Comparison of ENCODE assay signal across 17 mouse cellular contexts in genomic region chr12:72303624-72304346, GRCm38 (mm10).
DNase-seq lines count a peak whose midpoint lies in the region; ATAC-seq lines count a peak whose summit lies in the region.
"Had no signal": no experiment of that assay in that cellular context is flagged by ENCODE, and none has a peak within 500 bp of the region (broad histone marks: within the 10 kb centered on the region; RNA-seq: fewer than 3 reads in every experiment).

No protein-coding gene starts in this region.

- no peaks in the 10 kb centered on the region; the same call in 1 of the 2 replicates for H3K36me3 ChIP-seq in midbrain, embryonic 11.5 days (ENCODE audit: control insufficient read depth, insufficient read depth, low read length)
- H3K36me3 ChIP-seq in midbrain, embryonic 14.5 days (ENCODE audit: control insufficient read depth, insufficient read depth, low read length) = peaks cover 7% of the 10 kb centered on the region; the same call in 1 of the 2 replicates
- H3K36me3 ChIP-seq in hindbrain, embryonic 10.5 days = peaks cover 14% of the 10 kb centered on the region
- peaks cover 5% of the 10 kb centered on the region; the same call in 1 of the 2 replicates for H3K36me3 ChIP-seq in neural tube, embryonic 12.5 days
- H3K36me3 ChIP-seq: G1E had no signal

- WGBS in midbrain, embryonic 11.5 days = 71% methylated on average over 37 of the region's 37 CpGs
- 75% methylated on average over 37 of the region's 37 CpGs for WGBS in midbrain, embryonic 14.5 days
- WGBS in hindbrain, embryonic 10.5 days = 72% methylated on average over 37 of the region's 37 CpGs
- 66% methylated on average over 37 of the region's 37 CpGs for whole genome bisulfite sequencing in neural tube, embryonic 12.5 days

- peak; percentile 23 for DNase-seq in embryo, embryonic 10.5 days (ENCODE audit: low spot score)
- DNase-seq in embryo, embryonic 11 days = no peak
- no peak for DNase-seq in midbrain, embryonic 11.5 days (ENCODE audit: low spot score, missing footprints)
- no peak for DNase-seq in midbrain, embryonic 14.5 days
- peak; percentile 39 for DNase-seq in hindbrain, embryonic 10.5 days (ENCODE audit: low spot score)
- DNase-seq in kidney, postnatal 36 days = no peak
- no peak for DNase-seq in frontal cortex, postnatal 10 days (ENCODE audit: low spot score in 2 of 2)
- DNase-seq: adrenal gland, postnatal 36 days; cerebellum, adult 18-20 months; gastrocnemius, postnatal 36 days; heart, postnatal 14 days; kidney, adult 8-10 months; lung, postnatal 4 days; spleen, adult 18-20 months had no signal

- H3K4me2 ChIP-seq in midbrain, embryonic 11.5 days = no peak overlapping the region
- no peak overlapping the region for H3K4me2 ChIP-seq in midbrain, embryonic 14.5 days (ENCODE audit: low read length)
- peak overlapping the region; percentile 24; the same call in 1 of the 2 replicates for H3K4me2 ChIP-seq in neural tube, embryonic 12.5 days (replicated peaks)

- H3K27ac ChIP-seq in midbrain, embryonic 11.5 days (ENCODE audit: low read depth, low read length) = no peak overlapping the region
- no peak overlapping the region for H3K27ac ChIP-seq in midbrain, embryonic 14.5 days (replicated peaks; ENCODE audit: low read depth, low read length)
- peak overlapping the region; percentile 74 for H3K27ac ChIP-seq in hindbrain, embryonic 10.5 days
- H3K27ac ChIP-seq in neural tube, embryonic 12.5 days = no peak overlapping the region

- peak; percentile 40; the same call in 1 of the 2 replicates for ATAC-seq in midbrain, embryonic 11.5 days (ENCODE audit: low FRiP score)
- ATAC-seq in midbrain, embryonic 14.5 days (ENCODE audit: low FRiP score, low TSS enrichment) = no peak
- ATAC-seq in neural tube, embryonic 12.5 days (ENCODE audit: low FRiP score, low read depth) = no peak

- no peak overlapping the region for H3K4me3 ChIP-seq in midbrain, embryonic 11.5 days (ENCODE audit: low read depth, low read length)
- no peak overlapping the region for H3K4me3 ChIP-seq in midbrain, embryonic 14.5 days (replicated peaks; ENCODE audit: low read depth, low read length)
- peak overlapping the region; percentile 24 for H3K4me3 ChIP-seq in hindbrain, embryonic 10.5 days
- no peak overlapping the region for H3K4me3 ChIP-seq in neural tube, embryonic 12.5 days
- H3K4me3 ChIP-seq: myocyte had no signal

- no peaks in the 10 kb centered on the region for H3K27me3 ChIP-seq in midbrain, embryonic 11.5 days (ENCODE audit: control insufficient read depth, insufficient read depth, low read length)
- no peaks in the 10 kb centered on the region for H3K27me3 ChIP-seq in midbrain, embryonic 14.5 days (ENCODE audit: control insufficient read depth, insufficient read depth, low read length)
- H3K27me3 ChIP-seq in hindbrain, embryonic 10.5 days (ENCODE audit: insufficient read depth, poor library complexity, severe bottlenecking) = no peaks in the 10 kb centered on the region
- no peaks in the 10 kb centered on the region for H3K27me3 ChIP-seq in neural tube, embryonic 12.5 days (replicated peaks)

- no peaks in the 10 kb centered on the region for H3K9me3 ChIP-seq in midbrain, embryonic 11.5 days (ENCODE audit: control insufficient read depth, low read length)
- H3K9me3 ChIP-seq in midbrain, embryonic 14.5 days (ENCODE audit: control insufficient read depth, low read length) = no peaks in the 10 kb centered on the region
- no peaks in the 10 kb centered on the region for H3K9me3 ChIP-seq in hindbrain, embryonic 10.5 days
- H3K9me3 ChIP-seq in neural tube, embryonic 12.5 days = no peaks in the 10 kb centered on the region

- H3K9ac ChIP-seq in midbrain, embryonic 11.5 days (ENCODE audit: low read length) = no peak overlapping the region
- no peak overlapping the region for H3K9ac ChIP-seq in midbrain, embryonic 14.5 days (replicated peaks; ENCODE audit: low read length)
- no peak overlapping the region for H3K9ac ChIP-seq in neural tube, embryonic 12.5 days

- peaks cover 12% of the 10 kb centered on the region; the same call in 1 of the 2 replicates for H3K4me1 ChIP-seq in midbrain, embryonic 11.5 days (ENCODE audit: control insufficient read depth, insufficient read depth, low read length)
- H3K4me1 ChIP-seq in midbrain, embryonic 14.5 days (ENCODE audit: control insufficient read depth, insufficient read depth, low read length) = peaks cover 20% of the 10 kb centered on the region
- H3K4me1 ChIP-seq in hindbrain, embryonic 10.5 days (replicated peaks) = peaks cover 43% of the 10 kb centered on the region
- H3K4me1 ChIP-seq in neural tube, embryonic 12.5 days = peaks cover 24% of the 10 kb centered on the region

Comparison
In these comparisons a context has a peak if more than half of its experiments do, and no peak if none do; other contexts are left out.
1. DNase-seq: peak in embryo, embryonic 10.5 days (single experiment) and hindbrain, embryonic 10.5 days (single experiment); none in embryo, embryonic 11 days (single experiment), midbrain, embryonic 11.5 days (single experiment), midbrain, embryonic 14.5 days (single experiment), kidney, postnatal 36 days (0 of 2) and frontal cortex, postnatal 10 days (0 of 2).